Mouse (Mus musculus) kidney, adult 2 months (tissue): Measurements from ENCODE around the gene Gm4792.

Source experiments
- CTCF ChIP-seq: fragments of 200-500 bp; conservative IDR thresholded peaks from 2 replicates; pipeline ENCODE4 v1.5.1; 2011; ENCODE audit warnings: low read depth, mild to moderate bottlenecking, control low read depth, low read length, moderate library complexity, mixed read lengths; ENCODE audit not compliant: insufficient read depth, insufficient read length
- POLR2A ChIP-seq: fragments of 200-500 bp; IDR thresholded peaks from one replicate; pipeline ENCODE4 v1.6.1; 2011; ENCODE audit warnings: low read depth, low read length, control low read depth

DNA sequence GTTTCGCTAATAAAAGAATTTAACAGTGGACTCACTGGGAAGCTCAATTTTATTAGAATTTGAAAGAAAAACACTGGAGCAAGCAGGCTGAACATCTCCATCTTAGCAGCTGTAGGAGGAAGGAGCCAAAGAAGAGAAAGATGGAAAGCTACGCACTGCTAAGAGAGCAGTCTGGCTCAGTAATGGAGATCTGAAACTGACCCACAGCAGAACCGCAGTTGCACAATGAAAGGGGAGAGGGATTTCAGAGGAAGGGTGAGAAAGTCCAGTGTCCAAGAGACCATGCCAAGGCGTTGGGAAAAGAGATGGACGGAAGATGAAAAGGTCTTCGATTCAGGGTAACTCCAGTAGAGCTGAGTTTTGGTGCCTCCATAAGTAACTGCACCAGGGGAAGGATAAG is 37.6 kb upstream of the Gm4792 start:
- TF ChIP-seq CTCF (no peak), POLR2A (no peak)
